Mouse (Mus musculus) frontal cortex, postnatal 10 days (tissue): ENCODE measurements around the gene Pik3ap1.
"Not testable (repeated sequence)": the region's sequence is repeated elsewhere in the genome, so short reads cannot be mapped to it uniquely, and the experiment has no call there.

Source experiments
- DNase-seq, 2 experiments: peaks; one replicate each; pipeline ENCODE4 v3.0.0; 2022; ENCODE audit warnings: low spot score in 2 of 2, mixed read lengths in 1 of 2

The Pik3ap1 gene

DNA sequence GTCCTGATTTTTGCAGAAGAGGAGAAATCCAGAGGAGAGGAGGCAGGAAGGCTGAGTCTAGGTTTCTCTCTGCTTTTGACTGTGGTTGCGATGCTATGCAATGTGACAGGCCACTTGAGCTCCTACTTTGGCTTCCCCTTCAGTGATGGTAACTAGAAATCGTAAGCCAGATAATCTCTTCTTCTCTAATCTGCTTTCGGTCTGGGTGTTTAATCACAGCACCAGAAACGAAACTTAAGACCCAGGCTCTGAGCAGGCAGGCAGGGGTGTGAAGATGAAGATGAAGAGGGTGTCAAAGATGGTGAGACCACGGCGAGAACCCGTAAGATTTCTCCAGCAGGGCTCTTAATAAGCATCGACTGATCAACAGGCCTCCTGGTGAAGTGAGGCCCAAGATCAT is 51.9 kb downstream of the Pik3ap1 start:
- DNase-seq, result no peak

GRCm38 (mm10) chr19:41332228-41332627 is 52.7 kb downstream of the Pik3ap1 start:
- DNase-seq, result no peak

GRCm38 (mm10) chr19:41330401-41330800 is 54.5 kb downstream of the Pik3ap1 start:
- no peak for DNase-seq

DNA sequence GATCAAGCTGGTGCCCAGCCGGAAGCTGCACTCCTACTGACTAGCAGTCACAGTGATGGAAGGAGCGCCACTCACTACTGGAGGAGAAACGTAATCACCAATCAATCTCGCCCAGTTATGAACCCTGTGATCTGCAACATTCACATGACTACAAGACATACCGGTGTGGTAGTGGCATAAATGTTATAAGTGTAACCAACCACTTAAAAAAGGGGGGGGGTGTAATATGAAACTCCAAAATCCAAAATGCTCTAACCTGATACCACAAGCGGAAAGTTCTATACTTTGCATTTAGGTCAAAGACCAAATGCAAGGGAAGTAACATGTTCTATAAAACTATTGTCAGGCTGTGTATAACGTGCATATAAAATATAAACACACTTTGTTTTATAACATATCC is 54.9 kb downstream of the Pik3ap1 start:
- DNase-seq, result no peak

- no peak for DNase-seq
Observed at GRCm38 (mm10) chr19:41328743-41329142, 56.2 kb downstream of the Pik3ap1 start.

GRCm38 (mm10) chr19:41323813-41324212 is 61.1 kb downstream of the Pik3ap1 start:
- DNase-seq, result no peak

- DNase-seq, result no peak
Observed at GRCm38 (mm10) chr19:41323125-41323524, 61.8 kb downstream of the Pik3ap1 start.

- DNase-seq, result no peak
Observed at GRCm38 (mm10) chr19:41321149-41321548, 63.8 kb downstream of the Pik3ap1 start.

- peak in 1 of 2 experiments; percentile 51 for DNase-seq
Observed at GRCm38 (mm10) chr19:41317315-41318095, 67.4 kb downstream of the Pik3ap1 start.

DNA sequence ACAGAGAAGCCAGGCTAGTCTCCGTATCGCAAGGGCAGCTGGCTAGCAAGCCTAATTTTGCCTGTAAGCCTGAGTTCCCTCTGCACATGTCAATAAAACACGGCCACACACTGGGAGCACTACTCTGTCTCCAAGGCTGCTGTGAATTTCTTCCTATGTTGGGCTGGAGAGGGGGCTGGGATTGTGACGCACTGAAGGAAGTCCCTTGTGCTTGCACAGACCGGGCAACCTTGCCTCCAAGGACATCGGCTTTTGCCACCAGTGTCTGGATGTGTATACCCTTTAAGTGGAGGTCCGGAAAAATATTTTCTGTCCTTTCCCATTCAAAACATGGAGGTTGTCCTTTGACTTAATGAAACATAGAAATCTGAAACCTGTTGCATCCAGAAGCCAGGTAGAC is 70.2 kb downstream of the Pik3ap1 start:
- DNase-seq, result no peak

GRCm38 (mm10) chr19:41313663-41314062 is 71.2 kb downstream of the Pik3ap1 start:
- no peak for DNase-seq

DNA sequence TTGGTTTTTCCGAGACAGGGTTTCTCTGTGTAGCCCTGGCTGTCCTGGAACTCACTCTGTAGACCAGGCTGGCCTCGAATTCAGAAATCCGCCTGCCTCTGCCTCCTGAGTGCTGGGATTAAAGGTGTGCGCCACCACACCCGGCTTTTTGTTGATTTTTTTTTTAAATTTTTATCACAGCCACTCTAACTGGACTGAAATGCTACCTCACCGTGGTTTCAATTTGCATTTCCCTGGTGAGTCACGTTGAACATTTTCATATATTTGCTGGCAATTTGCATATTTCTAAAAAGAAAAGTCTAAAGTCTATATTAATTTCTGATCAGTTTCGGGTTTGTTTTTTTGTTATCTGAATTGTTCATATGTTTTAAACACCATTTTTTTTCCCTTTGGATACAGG is 72.3 kb downstream of the Pik3ap1 start:
- DNase-seq, result not testable (repeated sequence)

GRCm38 (mm10) chr19:41312027-41312426 is 72.9 kb downstream of the Pik3ap1 start:
- DNase-seq, result no peak

GRCm38 (mm10) chr19:41310971-41311703 is 73.8 kb downstream of the Pik3ap1 start:
- DNase-seq, result peak in 1 of 2 experiments; percentile 14

DNA sequence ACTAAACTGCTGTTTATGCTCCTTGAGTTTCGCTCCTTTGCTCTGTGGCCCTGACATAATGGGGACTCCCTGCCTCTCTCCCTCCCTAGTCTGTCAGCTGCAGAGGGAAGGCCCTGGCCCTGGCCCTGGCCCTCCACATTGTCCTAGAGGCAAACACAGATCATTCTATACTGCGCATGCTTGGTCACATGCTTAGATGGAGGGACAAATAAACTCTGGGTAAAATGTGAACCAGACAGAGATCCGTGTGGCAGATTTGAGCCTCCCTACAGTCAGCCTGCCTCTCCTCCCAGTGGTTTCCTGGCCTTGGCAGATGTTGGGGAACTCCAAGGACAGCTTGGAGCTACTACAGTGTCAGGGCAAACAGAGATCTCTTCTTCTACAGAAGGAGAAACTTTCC is 81.0 kb downstream of the Pik3ap1 start:
- DNase-seq, result no peak

DNA sequence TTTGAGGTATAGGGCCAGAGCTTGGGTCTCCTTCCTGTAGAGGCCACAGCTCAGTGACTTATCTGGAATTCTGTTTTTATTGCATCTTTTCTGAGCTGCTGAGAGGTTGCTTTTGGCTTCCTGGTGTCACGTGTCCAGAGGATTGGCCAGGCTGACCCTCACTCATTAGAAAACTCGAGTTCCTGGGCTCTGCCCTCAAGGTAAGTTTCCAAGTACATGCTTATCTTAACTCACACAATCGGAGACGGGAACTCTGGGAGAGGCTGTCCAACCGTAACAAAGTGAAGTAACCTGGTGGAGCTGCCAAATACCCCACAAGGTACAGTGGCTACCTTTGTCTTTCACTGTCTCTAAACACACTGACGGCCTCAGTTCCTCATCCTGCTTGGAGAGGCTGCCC is 81.5 kb downstream of the Pik3ap1 start:
- no peak for DNase-seq

DNA sequence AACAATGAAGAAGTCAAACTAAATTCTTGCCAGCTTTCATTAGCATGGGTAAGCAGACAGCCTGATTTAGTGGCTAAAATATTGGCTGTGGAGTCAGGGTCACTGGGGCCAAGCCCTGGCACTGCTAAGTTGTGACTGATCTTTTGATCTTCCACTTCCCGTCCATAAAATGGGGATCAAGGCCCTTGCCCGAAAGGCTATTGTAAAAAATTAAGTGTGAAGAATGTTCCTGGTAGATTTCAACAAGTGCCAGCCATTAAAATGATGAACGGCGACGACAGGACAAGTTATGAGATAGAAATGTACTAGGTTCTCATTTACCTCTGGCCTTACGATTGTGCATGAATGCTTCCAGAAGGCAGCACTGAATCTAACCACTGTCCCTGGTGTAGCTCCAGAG is 83.0 kb downstream of the Pik3ap1 start:
- DNase-seq, result no peak

- DNase-seq, result no peak
Observed at GRCm38 (mm10) chr19:41299446-41299845, 85.5 kb downstream of the Pik3ap1 start.

- DNase-seq, result no peak
Observed at GRCm38 (mm10) chr19:41290952-41291619, 93.8 kb downstream of the Pik3ap1 start.

- DNase-seq, result no peak
Observed at GRCm38 (mm10) chr19:41288568-41288967, 96.3 kb downstream of the Pik3ap1 start.

DNA sequence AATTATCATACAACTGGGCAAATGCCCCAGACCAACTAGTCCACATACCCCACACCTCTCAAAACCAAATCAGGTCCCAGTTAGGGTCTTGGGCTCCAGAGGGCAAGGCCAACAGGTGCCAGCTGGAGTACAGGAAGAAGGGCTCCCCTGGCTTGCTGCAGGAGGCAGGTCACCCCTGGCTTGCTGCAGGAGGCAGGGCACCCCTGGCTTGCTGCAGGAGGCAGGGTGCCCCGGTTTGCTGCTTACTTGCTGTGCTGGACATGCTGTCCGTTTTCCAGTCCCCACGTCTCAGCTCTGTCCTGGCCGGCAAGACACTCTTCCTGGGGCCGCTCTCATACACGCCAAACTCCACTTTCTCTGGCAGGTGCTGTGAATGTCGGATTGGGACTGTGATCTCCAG is 97.7 kb downstream of the Pik3ap1 start:
- DNase-seq, result no peak

- no peak for DNase-seq
Observed at GRCm38 (mm10) chr19:41284515-41284914, 100.4 kb downstream of the Pik3ap1 start.

- DNase-seq, result no peak
Observed at GRCm38 (mm10) chr19:41282718-41283117, 102.2 kb downstream of the Pik3ap1 start.
